Mouse (Mus musculus) adrenal gland (tissue): Measurements from ENCODE around the gene Plek.

Source experiments
- intact Hi-C: fragments of 180-260 bp; cut with DNase I; formaldehyde crosslinking; loops from one replicate; pipeline ENCODE4 v1.15.1; 2025

Plek gene

GRCm38 (mm10) chr11:17002739-17003373 is 49.3 kb downstream of the Plek start:
- intact Hi-C loops = no loop called here

GRCm38 (mm10) chr11:17000353-17001334 is 51.5 kb downstream of the Plek start:
- intact Hi-C loops = no loop called here

DNA sequence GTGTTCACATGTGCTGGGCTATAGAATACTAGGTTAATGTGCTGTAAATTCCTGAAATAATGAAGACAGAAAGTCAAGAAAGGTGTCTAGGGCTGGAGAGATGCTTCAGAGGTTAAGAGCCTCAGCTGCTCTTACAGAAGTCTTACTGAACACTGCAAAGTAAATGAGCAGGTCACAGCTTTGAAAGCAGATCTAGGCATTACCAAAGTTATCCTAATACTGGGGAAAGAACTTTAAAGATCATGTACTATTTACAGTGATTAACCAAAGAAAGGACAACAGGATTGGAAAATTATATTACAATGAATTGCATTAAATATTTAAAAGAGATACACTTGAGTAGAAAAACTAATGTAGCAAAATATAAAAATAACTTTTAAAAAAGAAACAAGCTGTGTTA is 52.2 kb downstream of the Plek start:
- intact Hi-C loops = no loop called here

GRCm38 (mm10) chr11:16999387-16999786 is 52.8 kb downstream of the Plek start:
- intact Hi-C loops = no loop called here

DNA sequence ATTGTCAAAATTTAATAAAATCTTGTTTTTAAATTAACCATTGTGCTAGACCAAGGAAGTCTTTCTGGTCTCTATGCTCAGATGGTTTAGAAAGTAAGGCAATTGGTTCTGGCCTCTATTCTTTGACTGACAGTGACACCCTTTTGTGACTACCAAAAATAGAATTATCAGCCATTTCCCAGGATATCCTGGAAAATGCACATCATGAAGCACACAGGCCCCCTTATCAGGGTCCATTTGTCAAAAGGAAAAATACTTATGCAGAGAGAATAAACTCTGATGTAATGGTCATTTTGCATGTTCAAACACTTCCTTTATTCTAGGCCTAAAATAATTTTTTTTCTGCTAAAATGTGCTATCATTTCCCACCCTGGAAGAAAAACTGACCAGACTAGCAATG is 54.7 kb downstream of the Plek start:
- intact Hi-C loops = no loop called here

DNA sequence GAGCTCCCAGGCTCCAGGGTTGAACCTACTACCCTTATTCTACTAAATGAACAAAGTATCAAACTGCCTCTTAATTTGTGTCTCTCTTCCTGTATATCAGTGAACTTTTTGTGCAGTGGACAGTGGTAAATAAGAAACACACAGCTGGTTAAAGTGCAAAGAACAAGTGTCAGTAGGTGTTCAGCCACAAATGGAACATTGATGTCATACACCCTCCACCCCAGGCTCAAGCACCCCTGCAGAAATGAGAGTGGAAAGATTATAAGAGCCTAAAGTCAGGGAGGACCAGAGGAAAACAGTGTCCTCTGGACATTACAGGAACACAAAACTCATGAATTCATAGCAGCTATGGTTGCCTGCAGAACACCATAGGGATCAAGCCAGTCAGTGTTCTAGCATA is 55.4 kb downstream of the Plek start:
- intact Hi-C loops = no loop called here

- intact Hi-C loops = no loop called here
These were observed 59.3 kb downstream of the Plek start for GRCm38 (mm10) chr11:16992880-16993279.

GRCm38 (mm10) chr11:16989885-16990284 is 62.3 kb downstream of the Plek start:
- intact Hi-C loops = no loop called here

GRCm38 (mm10) chr11:16987745-16988328 is 64.3 kb downstream of the Plek start:
- intact Hi-C loops = no loop called here

DNA sequence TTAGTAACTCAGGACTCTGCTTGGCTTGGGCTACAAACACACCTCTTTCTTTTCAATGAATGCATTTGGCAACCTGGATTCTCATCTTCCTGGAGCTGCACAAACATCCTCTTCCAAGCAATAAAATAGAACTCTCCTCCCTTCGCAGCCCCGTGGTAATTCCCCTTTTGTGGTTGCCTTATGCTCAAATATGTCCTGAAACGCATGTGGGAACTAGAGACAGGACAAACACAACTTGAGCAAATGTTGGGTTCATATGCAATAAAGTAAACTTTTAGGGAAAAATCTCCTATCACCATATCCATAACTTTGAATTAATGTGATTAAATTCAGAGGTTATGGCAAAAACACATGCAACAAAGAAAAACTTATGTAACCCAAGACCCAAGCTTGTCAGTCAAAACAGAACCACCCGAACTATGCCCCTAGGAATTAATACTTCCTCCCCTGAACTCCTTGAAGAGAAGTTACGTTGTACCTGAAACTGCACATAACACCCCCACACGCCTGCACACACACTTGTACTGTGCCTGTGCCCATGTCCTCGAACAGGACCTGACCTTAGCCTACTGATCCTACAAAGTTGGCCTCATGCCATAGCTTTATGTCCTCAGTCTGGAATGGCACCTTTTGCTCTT is 65.5 kb downstream of the Plek start:
- intact Hi-C loops = no loop called here

- intact Hi-C loops = no loop called here
These were observed 73.9 kb downstream of the Plek start for GRCm38 (mm10) chr11:16978161-16978707.

- intact Hi-C loops = no loop called here
These were observed 74.6 kb downstream of the Plek start for GRCm38 (mm10) chr11:16977611-16978010.

DNA sequence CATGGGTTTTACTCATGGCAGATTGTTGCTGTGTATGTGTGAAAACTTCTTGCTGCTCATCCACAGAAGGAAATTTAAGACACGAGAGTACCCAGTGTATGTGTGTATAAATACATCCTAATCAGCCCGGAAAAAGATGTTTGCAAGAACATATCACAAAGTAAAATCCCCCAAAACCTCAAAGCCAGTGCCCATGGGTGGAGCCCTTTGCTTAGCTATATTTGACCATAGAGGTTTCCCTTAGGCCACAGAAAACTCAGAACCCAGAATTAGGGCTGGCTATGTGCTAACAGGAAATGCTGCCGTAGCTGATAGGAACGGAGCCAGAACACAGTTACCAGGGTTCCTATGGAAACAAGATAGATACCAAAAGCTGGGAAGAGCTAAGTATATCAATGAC is 75.2 kb downstream of the Plek start:
- intact Hi-C loops = no loop called here

DNA sequence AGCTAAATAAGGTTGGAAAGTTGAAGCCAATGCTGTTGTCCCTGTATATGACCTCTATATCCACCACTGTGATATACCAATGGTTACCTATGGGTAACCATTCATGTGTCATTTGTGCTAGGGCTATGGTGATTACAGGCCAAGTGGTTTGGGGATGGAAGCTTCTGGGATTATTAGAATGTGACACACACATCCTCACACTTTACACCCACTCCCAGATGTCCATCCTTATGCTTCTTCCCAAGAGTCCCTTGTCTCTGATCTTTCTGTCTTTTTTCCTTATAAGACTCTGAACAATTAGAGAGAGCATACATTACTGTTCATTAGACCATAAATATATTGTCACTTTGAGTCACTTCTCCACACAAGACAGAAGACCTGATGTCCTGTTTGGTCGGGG is 79.1 kb downstream of the Plek start:
- intact Hi-C loops = no loop called here

DNA sequence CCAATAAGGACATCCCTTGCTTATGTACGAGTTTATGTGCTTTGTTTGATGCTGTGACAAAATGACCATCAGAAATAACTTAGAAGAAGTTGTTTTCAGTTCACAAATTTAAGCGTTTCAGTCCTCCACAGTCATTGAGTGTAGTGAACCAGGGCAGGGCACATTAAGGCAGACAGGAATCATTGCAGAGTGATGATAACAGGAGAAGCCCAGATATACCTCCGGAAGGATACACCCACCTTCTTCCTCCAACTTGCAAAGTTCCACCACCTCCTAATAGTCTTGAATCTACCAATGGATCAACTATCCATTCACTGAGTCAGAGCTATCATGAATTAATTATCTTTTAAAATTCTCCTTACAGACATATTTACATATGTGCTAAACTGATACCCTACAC is 80.2 kb downstream of the Plek start:
- intact Hi-C loops = no loop called here

GRCm38 (mm10) chr11:16969650-16970049 is 82.5 kb downstream of the Plek start:
- intact Hi-C loops = loop anchor here (5.0 kb wide), 1 partner anchor 43 kb away; no protein-coding TSS in a partner anchor

GRCm38 (mm10) chr11:16967806-16968205 is 84.4 kb downstream of the Plek start:
- intact Hi-C loops = loop anchor here (5.0 kb wide), 1 partner anchor 44 kb away; no protein-coding TSS in a partner anchor

GRCm38 (mm10) chr11:16958520-16958919 is 93.7 kb downstream of the Plek start:
- intact Hi-C loops = loop anchor here (10.0 kb wide), 1 partner anchor 216 kb away; no protein-coding TSS in a partner anchor

DNA sequence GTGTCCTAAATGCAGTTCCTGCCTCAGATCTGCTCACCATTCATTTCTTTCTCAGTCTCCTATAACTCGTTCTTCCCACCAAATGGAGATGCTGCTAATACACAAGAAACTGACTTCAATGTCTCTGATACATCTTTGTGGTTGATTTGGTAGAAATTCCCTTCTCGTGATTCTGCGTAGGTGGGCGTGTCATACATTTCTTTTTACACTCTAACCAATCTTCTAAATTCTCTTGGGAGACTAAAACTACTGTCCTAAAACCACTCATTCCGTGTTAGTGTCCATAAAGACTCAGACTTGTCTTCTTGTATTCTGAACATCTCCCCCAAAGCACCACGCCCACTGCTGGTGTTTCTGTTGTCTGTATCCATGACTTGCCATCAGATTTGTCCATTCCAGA is 95.2 kb downstream of the Plek start:
- intact Hi-C loops = loop anchor here (10.0 kb wide), 1 partner anchor 218 kb away; no protein-coding TSS in a partner anchor

- intact Hi-C loops = loop anchor here (10.0 kb wide), 1 partner anchor 219 kb away; no protein-coding TSS in a partner anchor
These were observed 95.9 kb downstream of the Plek start for GRCm38 (mm10) chr11:16956115-16956862.

GRCm38 (mm10) chr11:16951761-16952010 is 100.5 kb downstream of the Plek start:
- intact Hi-C loops = loop anchor here (10.0 kb wide), 1 partner anchor 223 kb away; no protein-coding TSS in a partner anchor
